Mouse (Mus musculus): ENCODE results near the gene Thnsl1.

DNA sequence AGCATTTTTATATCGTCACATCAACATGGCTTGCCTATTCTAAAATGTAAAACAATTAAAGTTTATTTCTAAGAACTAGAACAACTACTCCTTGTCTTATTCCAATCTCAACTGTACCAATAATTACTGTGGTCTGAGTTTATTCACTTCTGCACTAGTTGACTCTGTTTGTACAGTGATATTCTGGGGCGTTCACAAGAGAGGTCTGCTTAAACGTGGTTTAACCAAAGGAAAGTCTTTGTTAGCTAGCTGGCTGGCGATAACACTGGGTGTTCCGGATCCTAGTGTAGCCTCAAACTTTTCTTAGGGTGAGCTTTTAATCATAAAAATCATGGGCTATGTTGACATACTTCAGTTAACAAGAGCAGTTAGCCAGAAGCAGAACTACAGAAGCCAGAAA is 10.3 kb upstream of the Thnsl1 start:
- TF ChIP-seq CTCF (conservative IDR thresholded peaks at IDR 0.05; ENCODE audit: insufficient read depth, insufficient read length, low read depth, low read length): no peak
- TF ChIP-seq POLR2A (IDR thresholded peaks at IDR 0.05; ENCODE audit: low read depth, low read length): no peak
